Comparison of ENCODE assay signal across 7 mouse cellular contexts in genomic region chr7:114020704-114021093, GRCm38 (mm10).
DNase-seq lines count a peak whose midpoint lies in the region; ATAC-seq and TF ChIP-seq lines count a peak whose summit lies in the region.

No protein-coding gene starts in this region.

- peak; percentile 93 for TF ChIP-seq CTCF in intestine, postnatal 0 days (IDR thresholded peaks at IDR 0.05; ENCODE audit: low read depth)

- peak overlapping the region; percentile 45; the same call in 1 of the 2 replicates for H3K9ac ChIP-seq in intestine, postnatal 0 days (ENCODE audit: low read depth, low read length)
- peak overlapping the region; percentile 41; the same call in 1 of the 2 replicates for H3K9ac ChIP-seq in midbrain, embryonic 11.5 days (ENCODE audit: low read length)

- H3K4me3 ChIP-seq in intestine, postnatal 0 days (ENCODE audit: low read depth, low read length): peak overlapping the region; percentile 56
- peak overlapping the region; percentile 35 for H3K4me3 ChIP-seq in midbrain, embryonic 11.5 days (ENCODE audit: low read depth, low read length)

- WGBS in intestine, postnatal 0 days: under 1% methylated on average over 11 of the region's 11 CpGs
- 3% methylated on average over 11 of the region's 11 CpGs for WGBS in midbrain, embryonic 11.5 days

- DNase-seq in adrenal gland, postnatal 14 days: peak; percentile 89
- peak; percentile 59 for DNase-seq in embryo, embryonic 11.5 days (ENCODE audit: low read depth, low spot score)
- peak; percentile 51 to 56 for DNase-seq in gastrocnemius, postnatal 36 days
- DNase-seq in left cerebral cortex, postnatal 4 days: peak; percentile 79
- DNase-seq in midbrain, embryonic 11.5 days (ENCODE audit: low spot score, missing footprints): peak; percentile 97
- peak; percentile 48 for DNase-seq in skeletal muscle tissue, adult 2 months (ENCODE audit: low read depth, low spot score)

- H3K9me3 ChIP-seq in intestine, postnatal 0 days (ENCODE audit: control insufficient read depth): no peaks in the 10 kb centered on the region
- H3K9me3 ChIP-seq in midbrain, embryonic 11.5 days (ENCODE audit: control insufficient read depth, low read length): no peaks in the 10 kb centered on the region

- ATAC-seq in intestine, postnatal 0 days: peak; percentile 48; the same call in 1 of the 2 replicates
- peak; percentile 71 for ATAC-seq in midbrain, embryonic 11.5 days (ENCODE audit: low FRiP score)

- no peaks in the 10 kb centered on the region for H3K4me1 ChIP-seq in intestine, postnatal 0 days (replicated peaks; ENCODE audit: control insufficient read depth, insufficient read depth, low read length)
- H3K4me1 ChIP-seq in midbrain, embryonic 11.5 days (ENCODE audit: control insufficient read depth, insufficient read depth, low read length): 0 out of 2 replicates have a peak, but pooled peaks cover 4% of the 10 kb centered on the region

- H3K27me3 ChIP-seq in intestine, postnatal 0 days (replicated peaks; ENCODE audit: control insufficient read depth, insufficient read depth, low read length): no peaks in the 10 kb centered on the region
- H3K27me3 ChIP-seq in midbrain, embryonic 11.5 days (ENCODE audit: control insufficient read depth, insufficient read depth, low read length): no peaks in the 10 kb centered on the region

- intact Hi-C loops in gastrocnemius, postnatal 36 days (cut with DNase I): loop anchor here (2.0 to 10.0 kb wide), 4 partner anchors 248 to 646 kb away; no protein-coding TSS in a partner anchor
- intact Hi-C loops in left cerebral cortex, postnatal 4 days (cut with DNase I): loop anchor here (2.0 kb wide), 2 partner anchors 412 to 642 kb away; no protein-coding TSS in a partner anchor

- H3K4me2 ChIP-seq in intestine, postnatal 0 days (replicated peaks; ENCODE audit: low read depth): peak overlapping the region; percentile 74
- peak overlapping the region; percentile 53 for H3K4me2 ChIP-seq in midbrain, embryonic 11.5 days

- H3K27ac ChIP-seq in intestine, postnatal 0 days (ENCODE audit: low read depth, low read length): no peak overlapping the region
- no peak overlapping the region for H3K27ac ChIP-seq in midbrain, embryonic 11.5 days (ENCODE audit: low read depth, low read length)

- H3K36me3 ChIP-seq in intestine, postnatal 0 days (ENCODE audit: control insufficient read depth, insufficient read depth): no peaks in the 10 kb centered on the region
- no peaks in the 10 kb centered on the region for H3K36me3 ChIP-seq in midbrain, embryonic 11.5 days (ENCODE audit: control insufficient read depth, insufficient read depth, low read length)
